Mouse (Mus musculus): ENCODE results near the gene Ehd4. TPM values are rescaled to one million over a fixed set of nuclear protein-coding genes. Genes with fewer than 3 reads are reported as not detected.

Ehd4 gene
- polyA plus RNA-seq (2012; rRNA removed; ENCODE audit: low replicate concordance) = 43.7 and 43.9 TPM in 2 replicates

GRCm38 (mm10) chr2:120154361-120154894, at the start of gene Ehd4:
Gene Ehd4, minus strand, starts transcription at chr2:120154606.

Other genes with a start within 250 kb of the Ehd4 start
- 17.5 and 29.8 TPM in 2 replicates for gene Mapkbp1, start 181.9 kb downstream of the Ehd4 start, polyA plus RNA-seq (2012; rRNA removed; ENCODE audit: low replicate concordance)
- 6.8 and 8.6 TPM in 2 replicates for gene Jmjd7, start 127.1 kb downstream of the Ehd4 start, polyA plus RNA-seq (2012; rRNA removed; ENCODE audit: low replicate concordance)
- gene Gm28042, start 127.1 kb downstream of the Ehd4 start, polyA plus RNA-seq (2012; rRNA removed; ENCODE audit: low replicate concordance) = 3.7 and 4.0 TPM in 2 replicates
- gene Pla2g4b, start 121.2 kb downstream of the Ehd4 start, polyA plus RNA-seq (2012; rRNA removed; ENCODE audit: low replicate concordance) = 4.4 and 4.6 TPM in 2 replicates
- gene Pla2g4e, start 90.7 kb upstream of the Ehd4 start, polyA plus RNA-seq (2012; rRNA removed; ENCODE audit: low replicate concordance) = 5.9 TPM in 1 of 2 replicates, not detected in the other
- 0.03 TPM in 1 of 2 replicates, not detected in the other for gene Pla2g4d, start 134.6 kb upstream of the Ehd4 start, polyA plus RNA-seq (2012; rRNA removed; ENCODE audit: low replicate concordance)
- 1.4 and 2.0 TPM in 2 replicates for gene Pla2g4f, start 159.6 kb upstream of the Ehd4 start, polyA plus RNA-seq (2012; rRNA removed; ENCODE audit: low replicate concordance)
- 25.7 and 32.2 TPM in 2 replicates for gene Vps39, start 198.5 kb upstream of the Ehd4 start, polyA plus RNA-seq (2012; rRNA removed; ENCODE audit: low replicate concordance)
- 17.6 and 27.6 TPM in 2 replicates for gene Ganc, start 249.3 kb upstream of the Ehd4 start, polyA plus RNA-seq (2012; rRNA removed; ENCODE audit: low replicate concordance)
- 6.5 and 18.1 TPM in 2 replicates for gene Tmem87a, start 249.5 kb upstream of the Ehd4 start, polyA plus RNA-seq (2012; rRNA removed; ENCODE audit: low replicate concordance)

Measured in mammary gland, adult 2 months (tissue).